Mouse (Mus musculus): ENCODE results near the gene Nln.

Nln gene

DNA sequence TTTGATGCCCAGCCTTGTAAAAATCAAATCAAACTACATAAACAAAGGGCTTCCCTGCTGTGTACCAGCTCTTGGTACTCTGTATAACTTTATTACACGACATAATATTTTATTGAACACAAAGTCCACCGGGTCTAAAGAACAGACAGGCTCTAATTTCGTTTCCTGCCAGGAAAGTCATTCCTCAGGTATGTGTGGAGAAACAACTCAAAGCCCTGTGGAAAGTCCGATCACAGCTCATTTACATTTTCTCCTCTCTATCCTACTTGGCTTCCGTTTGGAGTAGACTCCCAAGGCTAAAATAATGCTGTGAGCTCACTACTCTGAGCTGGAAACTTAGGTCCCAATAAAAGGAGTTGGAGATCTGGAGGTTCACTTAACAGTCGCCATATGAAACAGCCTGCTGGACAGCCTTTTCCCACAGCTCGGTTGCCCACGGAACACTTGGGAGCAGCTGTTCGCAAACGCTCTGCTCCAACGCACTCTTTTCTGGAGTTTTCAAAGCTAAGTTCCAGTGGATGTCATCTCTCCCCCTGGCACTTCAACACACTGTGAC, 86.0 kb downstream of the Nln start:
- no peak for TF ChIP-seq GATA4 (IDR thresholded peaks at IDR 0.05; ENCODE audit: insufficient replicate concordance, low read length)

DNA sequence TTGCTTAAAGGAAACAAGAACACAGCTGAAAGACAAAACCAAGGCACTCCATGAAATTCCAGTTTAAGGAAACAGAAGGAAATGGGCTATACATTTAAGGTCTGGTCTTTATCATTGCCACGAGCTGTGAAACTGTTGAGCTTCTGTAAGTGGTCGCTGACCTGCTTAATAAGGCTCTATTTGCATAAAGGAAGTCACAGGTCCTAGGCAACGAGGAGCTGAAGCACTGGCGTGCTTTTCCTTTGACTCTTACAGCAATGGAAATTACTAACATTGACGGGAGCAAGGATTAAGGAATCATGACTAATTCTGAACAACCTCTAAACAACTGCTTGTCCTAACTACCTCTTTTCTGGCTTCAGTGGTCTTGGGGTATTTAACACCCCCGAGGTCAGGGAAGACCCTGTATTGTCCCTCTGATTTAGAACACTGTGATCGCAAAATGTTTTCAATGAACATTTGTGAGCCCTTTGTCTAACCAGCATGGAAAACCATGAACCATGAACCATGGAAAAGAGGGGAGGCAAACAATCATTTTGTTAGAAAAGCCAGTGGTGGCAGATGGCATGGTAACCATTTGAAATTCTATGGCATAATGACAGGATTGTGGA, 90.8 kb downstream of the Nln start:
- no peak for TF ChIP-seq GATA4 (IDR thresholded peaks at IDR 0.05; ENCODE audit: insufficient replicate concordance, low read length)

DNA sequence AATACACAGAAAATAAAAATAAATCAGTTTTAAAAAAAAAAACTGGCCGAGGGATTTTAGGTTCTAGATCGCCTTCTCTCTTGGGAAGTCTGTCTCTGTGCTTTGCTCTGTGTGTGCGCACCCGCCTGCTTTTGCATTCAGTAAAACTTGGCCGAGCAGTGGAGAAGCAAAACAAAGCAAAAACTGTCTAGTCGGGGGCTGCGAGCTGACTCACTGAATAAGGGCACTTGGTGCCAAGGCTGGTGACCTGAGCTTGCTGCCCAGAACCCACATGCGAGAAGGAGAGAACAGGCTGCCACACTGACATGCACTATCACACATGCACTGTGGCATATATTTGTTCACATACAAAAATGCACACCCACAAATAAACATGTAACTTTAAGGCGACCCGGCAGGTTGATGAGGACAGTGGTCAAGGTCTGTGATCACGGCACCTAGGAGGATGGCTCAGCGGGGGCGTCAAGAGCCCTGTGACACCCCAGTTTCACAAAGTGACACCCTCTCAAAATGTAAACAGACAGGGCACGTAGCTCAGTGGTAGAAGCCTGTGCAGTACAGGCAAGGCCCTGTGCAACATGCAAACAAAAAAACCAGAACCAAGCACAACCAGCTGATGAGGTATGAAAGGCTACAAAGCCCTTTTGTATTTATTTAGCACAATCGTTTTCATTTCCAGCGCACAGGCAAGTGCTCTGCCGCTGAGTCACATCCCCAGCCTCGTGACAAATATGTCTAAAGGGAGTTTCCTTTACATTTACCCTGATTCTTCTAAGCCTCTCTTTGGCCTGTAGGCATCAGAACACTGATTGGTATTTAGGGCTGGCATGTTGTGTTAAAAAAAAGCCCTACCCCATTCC, 93.9 kb downstream of the Nln start:
- TF ChIP-seq GATA4 (IDR thresholded peaks at IDR 0.05; ENCODE audit: insufficient replicate concordance, low read length): no peak

DNA sequence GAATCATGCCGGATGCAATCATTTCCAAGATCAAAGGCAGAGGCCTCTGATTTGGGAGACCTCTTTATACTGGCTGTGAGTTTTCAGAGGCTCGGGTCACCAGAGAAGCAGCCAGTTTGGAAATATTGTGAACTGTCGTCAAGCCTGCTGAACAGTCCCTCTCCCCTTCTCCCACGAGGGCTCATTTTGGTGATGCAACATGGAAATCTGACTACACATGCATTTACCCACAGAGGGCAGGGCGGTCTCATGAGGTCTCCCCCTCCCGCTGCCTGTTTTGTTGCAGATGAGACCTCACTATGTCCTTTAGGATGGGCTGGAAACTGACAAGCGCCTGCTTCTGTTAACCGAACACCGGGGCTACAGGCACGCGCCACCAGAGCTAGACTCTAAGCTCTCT, 95.4 kb downstream of the Nln start:
- no peak for TF ChIP-seq GATA4 (IDR thresholded peaks at IDR 0.05; ENCODE audit: insufficient replicate concordance, low read length)

DNA sequence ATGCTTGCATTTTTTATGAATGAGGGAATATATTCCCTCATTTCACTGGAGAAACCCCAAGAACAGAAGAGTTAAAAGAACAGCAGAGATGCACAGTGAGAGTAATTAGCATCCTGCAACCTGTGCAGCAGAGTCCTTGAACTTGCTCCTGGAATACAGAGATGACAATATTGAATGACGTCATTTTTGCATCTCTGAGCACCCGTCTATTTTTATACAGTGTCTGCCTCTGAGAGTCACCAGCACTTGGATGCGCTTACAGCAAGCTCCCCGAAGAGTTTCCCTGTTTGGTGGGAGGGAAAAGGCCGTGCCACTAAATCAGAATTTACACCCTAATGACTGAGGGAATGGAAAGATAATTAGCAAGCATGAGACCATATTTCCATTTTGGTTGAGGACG, 96.0 kb downstream of the Nln start:
- TF ChIP-seq GATA4 (IDR thresholded peaks at IDR 0.05; ENCODE audit: insufficient replicate concordance, low read length): no peak

DNA sequence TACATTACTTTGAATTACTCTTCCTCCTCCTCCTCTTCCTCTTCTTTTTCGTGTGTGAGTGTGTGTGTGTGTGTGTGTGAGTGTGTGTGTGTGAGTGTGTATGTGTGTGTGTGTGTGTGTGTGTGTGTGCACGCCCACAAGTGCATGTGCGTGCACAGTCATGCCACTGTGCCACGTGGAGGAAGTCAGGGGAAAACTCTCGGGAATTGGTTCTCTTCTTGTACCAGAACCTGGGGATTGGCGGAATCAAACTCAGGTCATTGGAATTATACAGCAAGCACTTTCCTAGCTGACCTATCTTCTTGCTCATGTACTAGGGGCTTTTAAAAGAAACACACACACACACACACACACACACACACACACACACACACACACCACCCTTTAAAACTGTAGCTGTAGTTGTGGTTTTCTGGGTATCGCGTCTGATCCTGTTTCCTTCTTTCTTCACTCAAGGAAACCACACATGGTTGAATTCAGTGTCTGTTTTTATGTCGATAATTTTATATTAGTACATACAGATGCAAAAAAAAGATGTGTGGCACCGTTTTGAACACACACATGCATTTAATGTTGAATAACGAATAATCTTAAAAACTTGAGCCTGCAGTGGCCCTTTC, 97.1 kb downstream of the Nln start:
- no peak for TF ChIP-seq GATA4 (IDR thresholded peaks at IDR 0.05; ENCODE audit: insufficient replicate concordance, low read length)

DNA sequence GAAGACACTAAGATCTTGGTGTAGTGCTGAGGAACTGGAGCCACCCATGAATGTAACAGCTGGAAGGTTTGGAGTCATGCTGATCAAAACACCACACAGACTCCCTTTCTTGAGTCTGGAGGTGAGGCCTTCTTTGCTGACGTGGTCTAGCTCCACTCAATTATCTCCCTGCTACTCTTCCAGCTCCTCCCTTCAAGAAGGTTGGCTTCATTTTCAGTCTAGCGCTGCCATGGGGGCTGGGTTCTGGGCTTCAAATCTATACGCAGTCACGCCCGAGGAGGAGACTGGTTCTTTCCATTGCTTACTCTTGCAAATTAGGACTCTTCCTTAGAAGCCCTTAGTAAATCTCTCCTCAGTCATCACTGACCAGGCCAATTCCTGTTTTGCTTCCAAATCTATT, 98.1 kb downstream of the Nln start:
- no peak for TF ChIP-seq GATA4 (IDR thresholded peaks at IDR 0.05; ENCODE audit: insufficient replicate concordance, low read length)

DNA sequence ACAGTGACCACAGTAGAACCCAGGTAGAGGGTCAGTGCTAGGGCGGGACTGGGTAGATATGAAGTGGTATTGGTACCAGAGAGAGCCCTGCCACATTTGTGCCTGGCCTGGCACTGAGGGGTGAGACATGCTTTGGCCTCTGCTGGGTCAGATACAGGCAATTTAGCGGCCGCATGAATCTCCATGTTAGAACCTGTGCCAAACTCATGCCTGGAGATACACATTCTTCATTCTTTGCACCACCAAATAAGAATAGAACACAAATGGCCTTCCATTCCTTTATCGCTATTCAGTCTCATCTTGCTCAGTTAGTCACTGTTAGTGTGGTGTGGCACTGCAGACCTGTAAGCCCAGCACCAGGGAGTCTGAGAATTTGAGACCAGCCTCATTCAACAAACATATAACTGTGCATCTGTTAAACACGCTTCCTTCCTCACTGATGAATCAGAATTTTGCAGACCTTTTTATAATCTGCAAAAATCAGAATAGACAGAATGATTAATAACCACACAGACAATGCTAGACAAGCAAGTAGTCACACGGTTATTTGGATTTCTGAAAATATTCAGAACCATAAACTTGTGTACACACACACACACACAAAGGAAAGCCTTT, 104.1 kb downstream of the Nln start:
- TF ChIP-seq GATA4 (IDR thresholded peaks at IDR 0.05; ENCODE audit: insufficient replicate concordance, low read length): no peak

DNA sequence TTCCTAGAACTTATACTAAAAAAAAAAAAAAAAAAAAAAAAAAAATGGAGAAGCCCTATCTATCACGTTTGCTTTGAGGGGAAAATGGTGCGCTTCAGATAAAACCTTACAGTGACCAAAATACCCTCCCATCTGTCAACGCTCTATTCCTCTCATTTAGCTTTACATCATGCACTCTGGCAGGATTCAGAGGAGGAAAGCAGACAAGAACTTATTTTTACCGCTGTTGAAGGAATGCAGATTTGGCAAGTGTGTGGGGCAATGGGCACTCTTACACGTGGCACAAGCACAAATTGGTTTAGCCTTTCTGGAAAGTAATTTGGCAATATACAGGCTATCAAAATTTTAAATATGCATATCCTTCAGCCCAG, 115.3 kb downstream of the Nln start:
- TF ChIP-seq GATA4 (IDR thresholded peaks at IDR 0.05; ENCODE audit: insufficient replicate concordance, low read length): no peak

DNA sequence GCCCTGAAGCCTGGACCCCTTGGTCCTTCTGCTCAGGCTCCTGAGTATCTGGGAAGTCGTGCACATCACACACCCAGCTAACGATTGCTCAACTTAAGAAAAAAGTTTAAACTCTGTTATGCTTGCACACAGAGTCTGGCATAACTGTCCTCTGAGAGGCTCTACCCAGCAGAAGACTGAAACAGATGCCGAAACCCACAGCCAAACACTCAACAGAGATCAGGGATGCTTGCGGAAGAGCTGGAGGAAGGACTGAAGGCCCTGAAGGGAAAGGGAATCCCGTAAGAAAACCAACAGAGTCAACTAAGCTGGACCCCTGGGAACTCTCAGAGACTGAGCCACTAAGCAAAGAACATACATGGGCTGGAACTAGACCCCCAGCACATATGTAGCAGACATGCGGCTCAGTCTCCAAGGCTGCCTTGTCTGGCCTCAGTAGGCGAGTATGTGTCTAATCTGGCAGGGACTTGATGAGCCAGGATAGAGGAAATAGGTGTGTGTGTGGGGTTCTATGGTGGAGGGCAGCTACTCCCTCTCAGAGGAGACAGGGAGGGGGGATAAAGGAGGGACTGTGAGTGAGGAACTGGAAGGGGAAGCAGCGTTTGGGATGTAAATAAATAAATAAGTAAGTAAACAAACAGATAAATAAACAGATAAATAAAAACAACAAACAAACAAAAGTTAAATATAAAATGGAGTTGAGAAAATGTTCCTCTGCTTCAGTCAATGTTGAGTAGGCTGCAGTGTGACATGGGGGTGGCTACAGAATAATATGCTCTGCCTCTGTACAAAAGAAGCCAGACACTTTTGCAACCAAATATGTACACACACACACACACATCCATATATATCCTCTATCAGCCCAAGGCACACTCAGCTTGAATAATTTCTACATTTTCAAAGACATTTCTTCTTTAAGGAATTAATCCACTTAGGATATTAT, 116.0 kb downstream of the Nln start:
- no peak for TF ChIP-seq GATA4 (IDR thresholded peaks at IDR 0.05; ENCODE audit: insufficient replicate concordance, low read length)

DNA sequence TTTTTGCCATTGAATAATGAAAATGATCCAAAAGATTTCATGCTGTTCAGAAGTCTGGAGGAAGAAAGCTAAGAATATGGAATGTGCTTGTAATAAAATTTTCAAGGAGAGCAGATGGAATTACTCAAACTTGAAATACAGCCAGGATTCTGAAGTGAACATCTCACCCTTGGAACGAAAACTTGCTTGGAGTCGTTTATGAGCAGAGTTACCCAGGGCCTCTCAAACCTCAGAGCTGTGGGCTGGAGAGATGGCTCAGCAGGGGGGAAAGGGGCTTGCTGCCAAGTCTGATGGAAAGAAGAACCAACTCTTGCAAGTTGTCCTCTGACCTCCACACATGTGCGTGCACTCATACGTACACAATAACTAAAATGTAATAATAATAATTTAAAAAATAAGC, 122.8 kb downstream of the Nln start:
- no peak for TF ChIP-seq GATA4 (IDR thresholded peaks at IDR 0.05; ENCODE audit: insufficient replicate concordance, low read length)

DNA sequence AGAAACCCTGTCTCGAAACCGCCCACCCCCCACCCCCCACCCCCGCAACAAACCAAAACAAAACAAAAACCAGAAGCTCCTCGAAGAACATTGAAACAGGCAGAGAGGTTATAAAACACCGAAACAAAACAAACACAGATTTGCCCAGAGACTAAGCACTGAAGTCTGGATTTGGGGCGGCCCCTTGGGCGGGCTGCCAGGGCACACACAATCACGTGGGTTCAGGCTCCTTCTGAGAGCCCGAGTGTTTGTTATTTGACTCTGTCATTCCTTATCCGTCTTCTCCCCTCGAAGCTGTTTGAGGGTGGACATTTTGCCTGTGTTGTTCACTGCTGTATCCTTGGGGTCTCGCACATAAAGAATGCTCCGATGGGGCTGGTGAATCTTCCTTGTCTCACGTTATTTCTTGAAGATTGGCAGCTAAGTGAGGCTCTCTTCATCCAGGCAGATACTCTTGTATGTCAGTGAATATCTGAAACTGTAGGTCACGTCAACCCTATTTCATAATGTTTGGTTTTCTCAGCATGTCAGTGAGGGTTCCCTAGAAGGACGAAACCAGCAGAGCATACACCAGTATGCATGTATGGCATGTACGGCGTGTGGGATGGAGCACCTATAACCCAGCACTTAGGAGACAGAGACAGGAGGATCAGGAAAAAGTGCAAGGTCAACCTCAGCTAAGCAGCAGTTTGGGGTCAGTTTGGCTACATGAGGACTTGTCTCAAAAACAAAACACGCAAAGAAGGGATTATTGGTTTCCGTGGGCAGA, 123.7 kb downstream of the Nln start:
- TF ChIP-seq GATA4 (IDR thresholded peaks at IDR 0.05; ENCODE audit: insufficient replicate concordance, low read length): no peak

DNA sequence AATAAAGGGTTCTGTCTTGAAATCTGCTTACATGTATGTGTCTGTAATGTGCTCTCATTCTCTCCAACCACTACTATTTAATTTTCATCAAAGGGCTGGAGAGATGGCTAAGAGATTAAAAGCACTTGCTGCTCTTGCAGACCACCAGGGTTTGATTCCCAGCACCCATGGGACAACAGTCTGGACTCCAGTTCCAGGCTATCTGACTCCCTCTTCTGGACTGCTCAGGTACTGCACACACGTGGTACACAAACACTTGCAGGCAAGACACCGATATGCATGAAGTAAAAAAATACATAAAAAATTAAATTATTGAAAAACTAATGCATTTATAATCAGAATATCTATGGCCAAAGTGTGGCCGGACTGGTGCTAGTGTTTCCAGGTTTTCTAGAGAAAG, 127.0 kb downstream of the Nln start:
- no peak for TF ChIP-seq GATA4 (IDR thresholded peaks at IDR 0.05; ENCODE audit: insufficient replicate concordance, low read length)

DNA sequence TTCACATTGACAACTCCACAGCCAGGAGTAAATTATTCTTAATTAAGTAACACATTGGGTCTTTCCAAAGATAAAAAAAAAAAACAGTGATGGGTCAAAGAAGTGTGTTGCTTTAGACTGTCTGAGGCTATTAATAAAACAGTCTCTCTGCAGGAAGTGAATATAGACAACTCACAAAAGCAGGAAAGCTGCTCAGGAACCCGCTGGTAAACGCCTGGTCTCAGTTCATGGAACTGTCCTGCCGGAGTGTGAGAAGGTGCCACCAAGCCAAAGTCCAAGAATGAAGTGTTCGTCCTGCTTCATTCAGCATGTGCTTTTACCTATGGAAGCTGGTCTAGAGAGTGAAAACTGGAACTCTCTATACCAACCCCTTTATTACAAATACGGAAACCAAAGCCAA, 129.0 kb downstream of the Nln start:
- no peak for TF ChIP-seq GATA4 (IDR thresholded peaks at IDR 0.05; ENCODE audit: insufficient replicate concordance, low read length)

All from liver, adult (tissue).